22 mouse cellular contexts compared by ENCODE assay signal in genomic region chr12:103487750-103488149, GRCm38 (mm10). TPM values are rescaled to one million over a fixed set of nuclear protein-coding genes. Genes with fewer than 3 reads are reported as not detected.
A peak's percentile ranks its signal among the peaks of the same experiment; 100 is the strongest.
DNase-seq lines count a peak whose midpoint lies in the region; ATAC-seq and TF ChIP-seq lines count a peak whose summit lies in the region.
"Had no signal": no experiment of that assay in that cellular context is flagged by ENCODE, and none has a peak within 500 bp of the region (broad histone marks: within the 10 kb centered on the region; RNA-seq: fewer than 3 reads in every experiment).

No protein-coding gene starts in this region.

- DNase-seq in heart, adult 11 months, result peak; percentile 74
- DNase-seq in heart, adult 9 months (ENCODE audit: low spot score in 2 of 2), result no peak
- DNase-seq in urinary bladder, postnatal 25 days (ENCODE audit: low spot score), result no peak
- no peak for DNase-seq in embryo, embryonic 10 days (ENCODE audit: low spot score)
- DNase-seq: B cell, adult 2 months; cerebellum, adult 11 months; cerebellum, adult 2 months; cerebellum, postnatal 25 days; embryo, embryonic 11 days had no signal

- no peaks in the 10 kb centered on the region for H3K27me3 ChIP-seq in intestine, postnatal 0 days (replicated peaks; ENCODE audit: control insufficient read depth, insufficient read depth, low read length)
- no peaks in the 10 kb centered on the region for H3K27me3 ChIP-seq in intestine, embryonic 16.5 days (replicated peaks; ENCODE audit: control insufficient read depth, insufficient read depth, low read length)
- H3K27me3 ChIP-seq in small intestine, adult 2 months (ENCODE audit: control insufficient read depth, insufficient read depth, low read length), result no peaks in the 10 kb centered on the region
- H3K27me3 ChIP-seq: embryonic facial prominence, embryonic 13.5 days; forebrain, embryonic 12.5 days; forebrain, embryonic 15.5 days; heart, embryonic 13.5 days; hindbrain, embryonic 12.5 days; hindbrain, embryonic 15.5 days had no signal

- no peaks in the 10 kb centered on the region for H3K9me3 ChIP-seq in intestine, postnatal 0 days (ENCODE audit: control insufficient read depth)
- H3K9me3 ChIP-seq in intestine, embryonic 16.5 days (ENCODE audit: control insufficient read depth, low read length), result no peaks in the 10 kb centered on the region
- H3K9me3 ChIP-seq: embryonic facial prominence, embryonic 10.5 days; embryonic facial prominence, embryonic 13.5 days; forebrain, embryonic 12.5 days; forebrain, embryonic 15.5 days; G1E; heart, embryonic 13.5 days; hindbrain, embryonic 12.5 days; hindbrain, embryonic 15.5 days had no signal

- ATAC-seq in intestine, postnatal 0 days, result no peak
- no peak for ATAC-seq in intestine, embryonic 16.5 days
- ATAC-seq: forebrain, embryonic 15.5 days; Patski had no signal

- no peak for TF ChIP-seq CTCF in intestine, postnatal 0 days (IDR thresholded peaks at IDR 0.05; ENCODE audit: low read depth)
- TF ChIP-seq CTCF in small intestine, adult 2 months (IDR thresholded peaks at IDR 0.05; ENCODE audit: extremely low read depth, insufficient read length, insufficient replicate concordance, low read depth, low read length), result no peak

- WGBS in intestine, postnatal 0 days, result 42% methylated on average over 2 of the region's 2 CpGs
- WGBS in intestine, embryonic 16.5 days, result 61% methylated on average over 2 of the region's 2 CpGs
- 52% methylated on average over 2 of the region's 2 CpGs for WGBS in small intestine, adult 2 months

- H3K4me2 ChIP-seq in intestine, postnatal 0 days (replicated peaks; ENCODE audit: low read depth), result no peak overlapping the region
- no peak overlapping the region for H3K4me2 ChIP-seq in intestine, embryonic 16.5 days (ENCODE audit: low read depth, low read length)
- H3K4me2 ChIP-seq: embryonic facial prominence, embryonic 13.5 days; forebrain, embryonic 12.5 days; forebrain, embryonic 15.5 days; heart, embryonic 13.5 days; hindbrain, embryonic 12.5 days; hindbrain, embryonic 15.5 days had no signal

- TF ChIP-seq POLR2A in small intestine, adult 2 months (IDR thresholded peaks at IDR 0.05; ENCODE audit: low read depth, low read length), result no peak

- H3K4me3 ChIP-seq in intestine, postnatal 0 days (ENCODE audit: low read depth, low read length), result no peak overlapping the region
- no peak overlapping the region for H3K4me3 ChIP-seq in intestine, embryonic 16.5 days (ENCODE audit: low read length)
- no peak overlapping the region for H3K4me3 ChIP-seq in small intestine, adult 2 months (ENCODE audit: low read depth, low read length)
- H3K4me3 ChIP-seq: embryonic facial prominence, embryonic 10.5 days; embryonic facial prominence, embryonic 13.5 days; erythroblast, embryonic 14.5 days; forebrain, embryonic 12.5 days; forebrain, embryonic 15.5 days; heart, embryonic 13.5 days; hindbrain, embryonic 12.5 days; hindbrain, embryonic 15.5 days had no signal

- H3K27ac ChIP-seq in intestine, postnatal 0 days (ENCODE audit: low read depth, low read length), result 0 out of 2 replicates have a peak overlapping the region, but pooled peaks have one; percentile 12
- H3K27ac ChIP-seq in intestine, embryonic 16.5 days (ENCODE audit: low read length), result no peak overlapping the region
- H3K27ac ChIP-seq in small intestine, adult 2 months (ENCODE audit: insufficient read depth, low read depth, low read length), result peak overlapping the region; percentile 95
- H3K27ac ChIP-seq: embryonic facial prominence, embryonic 10.5 days; embryonic facial prominence, embryonic 13.5 days; forebrain, embryonic 12.5 days; forebrain, embryonic 15.5 days; heart, embryonic 13.5 days; hindbrain, embryonic 12.5 days; hindbrain, embryonic 15.5 days had no signal

- 0 out of 2 replicates have a peak, but pooled peaks cover 5% of the 10 kb centered on the region for H3K4me1 ChIP-seq in intestine, postnatal 0 days (replicated peaks; ENCODE audit: control insufficient read depth, insufficient read depth, low read length)
- H3K4me1 ChIP-seq in intestine, embryonic 16.5 days (ENCODE audit: control insufficient read depth, insufficient read depth, low read length), result no peaks in the 10 kb centered on the region
- peaks cover 27% of the 10 kb centered on the region; the same call in 1 of the 2 replicates for H3K4me1 ChIP-seq in small intestine, adult 2 months (ENCODE audit: control insufficient read depth, insufficient read depth, insufficient read length, low read length)
- H3K4me1 ChIP-seq: embryonic facial prominence, embryonic 10.5 days; forebrain, embryonic 12.5 days; forebrain, embryonic 15.5 days; heart, embryonic 13.5 days; hindbrain, embryonic 12.5 days; hindbrain, embryonic 15.5 days had no signal

- no peaks in the 10 kb centered on the region for H3K36me3 ChIP-seq in intestine, postnatal 0 days (ENCODE audit: control insufficient read depth, insufficient read depth)
- no peaks in the 10 kb centered on the region for H3K36me3 ChIP-seq in intestine, embryonic 16.5 days (ENCODE audit: control insufficient read depth, insufficient read depth, low read length)
- H3K36me3 ChIP-seq in small intestine, adult 2 months (ENCODE audit: control insufficient read depth, insufficient read depth, low read length), result no peaks in the 10 kb centered on the region
- H3K36me3 ChIP-seq: embryonic facial prominence, embryonic 10.5 days; embryonic facial prominence, embryonic 13.5 days; forebrain, embryonic 12.5 days; forebrain, embryonic 15.5 days; G1E; heart, embryonic 13.5 days; hindbrain, embryonic 12.5 days; hindbrain, embryonic 15.5 days had no signal

- H3K9ac ChIP-seq in intestine, postnatal 0 days (ENCODE audit: low read depth, low read length), result no peak overlapping the region
- no peak overlapping the region for H3K9ac ChIP-seq in intestine, embryonic 16.5 days (ENCODE audit: low read depth, low read length)
- H3K9ac ChIP-seq: embryonic facial prominence, embryonic 13.5 days; forebrain, embryonic 12.5 days; forebrain, embryonic 15.5 days; heart, embryonic 13.5 days; hindbrain, embryonic 12.5 days; hindbrain, embryonic 15.5 days had no signal

RNA-seq across cellular contexts. Expression of gene Ifi27l2b, which starts 30.7 kb away (rescaled TPM):
- polyA plus RNA-seq in intestine, postnatal 0 days (2015; fragmentation: Nextera tagmentation; extraction: Ambion mirVana), result 505 and 529 TPM in 2 replicates
- polyA plus RNA-seq in intestine, embryonic 16.5 days (2015; fragmentation: Nextera tagmentation; extraction: Ambion mirVana), result 66.6 and 78.2 TPM in 2 replicates
- 652 and 1,447 TPM in 2 replicates for polyA plus RNA-seq in small intestine, adult 2 months (2012; rRNA removed)
- polyA plus RNA-seq: cerebellum, adult 2 months; embryonic facial prominence, embryonic 10.5 days; embryonic facial prominence, embryonic 13.5 days; erythroblast, embryonic 14.5 days; forebrain, embryonic 12.5 days; forebrain, embryonic 15.5 days; G1E; heart, embryonic 13.5 days; hindbrain, embryonic 12.5 days; hindbrain, embryonic 15.5 days; Patski had no signal

RNA-seq across cellular contexts. Expression of gene Ifi27l2a, which starts 44.3 kb away (rescaled TPM):
- polyA plus RNA-seq in intestine, postnatal 0 days (2015; fragmentation: Nextera tagmentation; extraction: Ambion mirVana), result 86.6 and 95.5 TPM in 2 replicates
- polyA plus RNA-seq in intestine, embryonic 16.5 days (2015; fragmentation: Nextera tagmentation; extraction: Ambion mirVana), result 15.4 and 16.7 TPM in 2 replicates
- 286 and 307 TPM in 2 replicates for polyA plus RNA-seq in small intestine, adult 2 months (2012; rRNA removed)

RNA-seq across cellular contexts. Expression of gene Ppp4r4, which starts 44.3 kb away (rescaled TPM):
- polyA plus RNA-seq in intestine, postnatal 0 days (2015; fragmentation: Nextera tagmentation; extraction: Ambion mirVana), result 0.56 and 0.65 TPM in 2 replicates
- 0.76 TPM in 2 replicates for polyA plus RNA-seq in intestine, embryonic 16.5 days (2015; fragmentation: Nextera tagmentation; extraction: Ambion mirVana)
- 0.06 and 0.24 TPM in 2 replicates for polyA plus RNA-seq in small intestine, adult 2 months (2012; rRNA removed)
- polyA plus RNA-seq: erythroblast, embryonic 14.5 days; G1E had no signal

RNA-seq across cellular contexts. Expression of gene Ifi27, which starts 53.7 kb away (rescaled TPM):
- 79.3 and 84.8 TPM in 2 replicates for polyA plus RNA-seq in intestine, postnatal 0 days (2015; fragmentation: Nextera tagmentation; extraction: Ambion mirVana)
- polyA plus RNA-seq in intestine, embryonic 16.5 days (2015; fragmentation: Nextera tagmentation; extraction: Ambion mirVana), result 40.8 and 45.4 TPM in 2 replicates
- polyA plus RNA-seq in small intestine, adult 2 months (2012; rRNA removed), result 96.5 and 170 TPM in 2 replicates
